Mouse (Mus musculus): ENCODE data around the gene Mlec. TPM values are rescaled to one million over a fixed set of nuclear protein-coding genes. Genes with fewer than 3 reads are reported as not detected.

Gene Mlec
- polyA plus RNA-seq, 1 experiment, result 78.6 TPM

DNA sequence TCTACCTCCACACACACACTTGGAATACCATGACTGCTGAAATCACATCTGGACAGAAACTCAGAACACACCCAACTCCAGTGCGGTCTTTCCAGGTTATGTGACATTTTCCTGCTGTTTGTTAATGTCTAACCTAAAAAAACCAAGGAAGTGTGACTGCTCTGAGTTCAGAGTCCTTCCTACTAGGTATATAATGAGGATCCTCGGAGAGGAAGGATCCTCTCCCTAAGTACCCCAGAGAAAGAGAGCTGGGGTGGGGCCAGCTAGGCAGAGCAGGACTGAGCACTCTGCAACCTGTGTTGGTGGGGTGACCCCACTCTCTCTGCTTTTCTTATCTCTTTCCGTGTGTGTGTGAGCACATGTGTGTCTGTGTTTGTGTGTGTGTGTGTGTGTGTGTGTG is 10.6 kb downstream of the Mlec start:
- TF ChIP-seq CTCF (IDR thresholded peaks at IDR 0.05; ENCODE audit: extremely low read depth, insufficient read depth, low read length) (no peak), POLR2A (IDR thresholded peaks at IDR 0.05; ENCODE audit: extremely low read depth, insufficient read depth, low read length) (no peak)
- Histone ChIP-seq H3K4me1 (ENCODE audit: control insufficient read depth, insufficient read depth, low read length) (peaks cover 14% of the 10 kb centered on the region), H3K4me3 (ENCODE audit: insufficient read depth, low read length) (no peak overlapping the region), H3K27ac (ENCODE audit: insufficient read depth, low read length) (no peak overlapping the region)

DNA sequence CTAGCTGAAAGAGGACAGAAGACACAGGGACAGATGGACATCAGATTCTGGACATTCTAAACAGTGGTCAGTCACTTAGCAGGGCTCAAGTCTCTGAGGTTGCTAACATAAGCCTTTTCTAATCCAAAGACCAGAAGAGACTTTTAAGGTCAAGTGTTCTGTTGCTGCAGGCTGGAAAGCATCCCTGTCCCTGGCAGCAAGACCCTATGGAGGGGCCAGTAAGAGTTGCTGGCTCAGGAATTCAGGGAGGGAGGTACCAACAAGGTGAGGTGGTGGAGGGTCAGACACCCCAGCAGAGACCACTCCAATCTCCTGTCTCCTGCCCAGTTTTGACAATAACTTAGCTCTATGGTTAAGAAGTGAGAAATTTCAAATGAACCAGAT is 11.2 kb downstream of the Mlec start:
- H3K4me1 ChIP-seq (ENCODE audit: control insufficient read depth, insufficient read depth, low read length), result peaks cover 14% of the 10 kb centered on the region
- TF ChIP-seq CTCF (IDR thresholded peaks at IDR 0.05; ENCODE audit: extremely low read depth, insufficient read depth, low read length), result no peak
- TF ChIP-seq POLR2A (IDR thresholded peaks at IDR 0.05; ENCODE audit: extremely low read depth, insufficient read depth, low read length), result no peak

DNA sequence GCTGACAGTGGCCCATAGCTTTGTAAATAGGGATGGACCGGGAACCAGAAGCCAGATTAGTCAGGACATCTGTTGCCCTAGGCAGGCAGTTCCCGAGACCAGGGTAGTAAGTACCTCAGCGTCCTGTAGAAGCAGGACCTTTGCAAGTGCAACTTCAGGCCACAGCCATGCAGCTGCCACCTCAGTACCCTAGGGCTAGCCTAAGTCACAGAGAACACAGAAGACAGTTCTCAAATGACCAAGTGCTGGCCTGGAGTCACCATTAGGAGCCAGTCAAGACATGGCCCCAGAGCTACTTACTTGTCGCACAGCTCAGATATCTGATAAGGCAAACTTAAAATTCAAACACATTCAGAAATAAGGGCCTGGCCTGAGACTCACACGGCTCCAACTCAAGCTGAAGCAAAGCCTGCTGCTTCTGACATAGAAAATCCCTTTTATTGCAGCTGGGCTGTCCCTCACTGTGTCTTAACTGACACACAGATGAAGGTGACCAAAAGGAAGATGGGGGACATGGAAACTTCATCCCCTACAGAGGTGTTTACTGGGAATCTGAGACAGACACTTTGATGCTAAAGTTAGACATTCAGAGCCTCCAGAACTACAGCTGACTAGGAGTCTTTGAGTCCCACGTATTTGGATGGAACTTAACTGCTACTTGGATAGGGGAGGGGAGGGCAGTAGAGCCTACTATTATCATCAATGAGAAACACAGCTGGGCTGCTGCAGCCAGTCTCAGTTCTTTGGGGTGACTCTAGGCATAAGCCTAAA is 11.8 kb downstream of the Mlec start:
- TF ChIP-seq CTCF (IDR thresholded peaks at IDR 0.05; ENCODE audit: extremely low read depth, insufficient read depth, low read length), result no peak
- no peak for TF ChIP-seq POLR2A (IDR thresholded peaks at IDR 0.05; ENCODE audit: extremely low read depth, insufficient read depth, low read length)
- H3K27ac ChIP-seq (ENCODE audit: insufficient read depth, low read length), result no peak overlapping the region

More for the DNA sequence above, 11.2 kb downstream of the Mlec start:
- no peak overlapping the region for H3K27ac ChIP-seq (ENCODE audit: insufficient read depth, low read length)
- no peak overlapping the region for H3K4me3 ChIP-seq (ENCODE audit: insufficient read depth, low read length)

DNA sequence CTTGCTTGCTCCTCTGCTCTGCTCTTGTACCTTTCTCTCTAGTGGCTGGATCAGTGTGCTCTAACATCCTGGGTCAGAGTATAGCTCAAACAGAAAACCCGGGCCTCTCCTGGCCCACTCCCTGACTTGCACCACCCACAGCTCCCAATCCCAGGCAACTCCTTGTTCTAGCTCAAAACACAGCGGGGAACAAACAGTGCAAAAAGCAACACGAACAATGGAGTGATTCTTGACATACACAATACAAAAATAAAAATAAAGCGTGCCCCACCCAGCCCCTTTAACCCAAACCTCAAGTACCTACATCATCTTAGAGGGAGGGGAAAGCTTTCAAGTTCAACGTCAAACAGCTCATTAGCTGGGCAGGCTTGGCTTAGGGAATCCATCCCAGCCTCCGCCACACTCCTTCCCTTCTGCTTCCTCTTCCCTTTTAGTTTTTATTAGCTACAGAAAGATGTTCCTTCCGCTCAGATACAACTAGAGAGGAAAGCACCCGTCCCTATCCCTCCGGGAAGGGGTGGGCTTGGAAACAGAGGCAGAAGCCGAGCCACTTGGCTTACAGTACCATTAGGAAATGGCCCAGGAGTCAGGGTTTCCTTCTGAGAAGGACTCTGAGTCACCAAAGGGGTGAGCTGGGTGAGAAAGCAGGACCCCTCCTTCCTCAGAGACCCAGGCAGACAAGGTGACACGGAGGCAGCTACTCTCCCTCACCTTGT is 12.6 kb downstream of the Mlec start:
- no peak overlapping the region for H3K4me3 ChIP-seq (ENCODE audit: insufficient read depth, low read length)
- peak overlapping the region; percentile 48; the same call in 1 of the 2 replicates for H3K27ac ChIP-seq (ENCODE audit: insufficient read depth, low read length)
- H3K4me1 ChIP-seq (ENCODE audit: control insufficient read depth, insufficient read depth, low read length), result peaks cover 14% of the 10 kb centered on the region
- TF ChIP-seq POLR2A (IDR thresholded peaks at IDR 0.05; ENCODE audit: extremely low read depth, insufficient read depth, low read length), result no peak
- TF ChIP-seq CTCF (IDR thresholded peaks at IDR 0.05; ENCODE audit: extremely low read depth, insufficient read depth, low read length), result no peak

More for the DNA sequence above, 11.8 kb downstream of the Mlec start:
- no peak overlapping the region for H3K4me3 ChIP-seq (ENCODE audit: insufficient read depth, low read length)
- H3K4me1 ChIP-seq (ENCODE audit: control insufficient read depth, insufficient read depth, low read length), result peaks cover 14% of the 10 kb centered on the region

DNA sequence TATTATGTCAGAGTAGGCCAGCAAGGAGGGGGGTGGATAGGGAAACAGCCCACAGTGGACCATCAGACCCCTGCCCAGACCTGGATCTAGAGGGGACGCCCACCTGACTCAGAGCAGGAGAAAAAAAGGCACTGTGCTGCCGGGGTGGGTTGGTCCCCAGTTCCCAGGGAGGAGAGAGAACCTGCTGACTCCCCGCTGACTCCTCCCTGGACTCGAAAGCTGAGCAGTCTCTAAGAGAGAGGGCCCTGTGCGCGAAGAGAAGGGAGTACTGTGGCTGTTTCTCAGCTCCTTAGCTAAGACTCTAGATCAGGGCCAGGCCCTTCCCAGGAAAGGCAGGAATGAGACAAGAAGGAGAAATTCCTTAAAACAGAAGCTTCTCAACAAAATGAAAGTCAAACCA is 13.5 kb downstream of the Mlec start:
- TF ChIP-seq POLR2A (IDR thresholded peaks at IDR 0.05; ENCODE audit: extremely low read depth, insufficient read depth, low read length) (no peak), CTCF (IDR thresholded peaks at IDR 0.05; ENCODE audit: extremely low read depth, insufficient read depth, low read length) (no peak)
- Histone ChIP-seq H3K4me1 (ENCODE audit: control insufficient read depth, insufficient read depth, low read length) (peaks cover 14% of the 10 kb centered on the region), H3K27ac (ENCODE audit: insufficient read depth, low read length) (peak overlapping the region; percentile 48; the same call in 1 of the 2 replicates), H3K4me3 (ENCODE audit: insufficient read depth, low read length) (no peak overlapping the region)

DNA sequence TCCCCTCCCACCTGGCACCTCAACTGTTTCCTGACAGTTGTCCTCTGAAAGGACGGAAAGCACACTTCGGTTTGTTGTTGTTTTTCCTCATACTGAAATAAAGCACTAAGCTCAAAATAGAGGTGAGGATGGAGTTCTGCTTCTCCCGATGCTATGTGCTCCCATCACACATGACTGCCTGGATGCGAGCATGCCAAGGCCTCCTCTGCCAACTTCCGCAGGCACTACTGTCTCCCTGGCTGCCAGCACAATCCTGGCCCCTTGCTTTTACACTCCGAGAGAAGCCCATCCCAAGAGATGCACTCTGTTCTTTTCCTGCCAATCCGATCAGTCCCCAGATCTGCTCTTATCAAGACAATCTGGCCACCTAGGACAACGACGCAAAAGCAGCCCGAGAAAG is 14.4 kb downstream of the Mlec start:
- TF ChIP-seq POLR2A (IDR thresholded peaks at IDR 0.05; ENCODE audit: extremely low read depth, insufficient read depth, low read length) (no peak), CTCF (IDR thresholded peaks at IDR 0.05; ENCODE audit: extremely low read depth, insufficient read depth, low read length) (no peak)
- no peak overlapping the region for H3K27ac ChIP-seq (ENCODE audit: insufficient read depth, low read length)
- H3K4me1 ChIP-seq (ENCODE audit: control insufficient read depth, insufficient read depth, low read length), result peaks cover 14% of the 10 kb centered on the region
- H3K4me3 ChIP-seq (ENCODE audit: insufficient read depth, low read length), result no peak overlapping the region

DNA sequence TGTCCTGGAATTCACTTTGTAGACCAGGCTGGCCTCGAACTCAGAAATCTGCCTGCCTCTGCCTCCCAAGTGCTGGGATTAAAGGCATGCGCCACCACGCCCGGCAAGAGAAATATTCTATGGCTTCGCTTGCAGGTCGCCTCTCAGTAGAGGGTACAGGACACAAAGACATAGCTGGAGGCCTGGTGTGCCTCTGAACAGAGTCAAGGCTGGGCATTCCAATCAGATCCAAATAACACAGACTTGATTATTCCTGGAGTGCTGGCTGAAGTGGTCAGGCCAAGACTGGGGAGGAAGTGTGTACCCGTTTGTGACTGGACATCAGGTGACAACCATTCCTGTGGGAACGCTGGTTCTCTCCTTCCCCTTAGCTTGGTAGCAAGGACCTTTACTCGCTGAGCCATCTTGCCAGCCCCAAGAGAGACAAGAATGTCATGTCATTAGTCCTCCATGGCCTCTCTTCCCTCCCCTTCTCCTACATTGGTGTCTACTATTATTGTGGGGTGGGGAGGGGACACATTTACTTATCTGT is 15.7 kb downstream of the Mlec start:
- Histone ChIP-seq H3K27ac (ENCODE audit: insufficient read depth, low read length) (no peak overlapping the region), H3K4me3 (ENCODE audit: insufficient read depth, low read length) (no peak overlapping the region), H3K4me1 (ENCODE audit: control insufficient read depth, insufficient read depth, low read length) (peaks cover 14% of the 10 kb centered on the region)
- TF ChIP-seq POLR2A (IDR thresholded peaks at IDR 0.05; ENCODE audit: extremely low read depth, insufficient read depth, low read length), result no peak
- TF ChIP-seq CTCF (IDR thresholded peaks at IDR 0.05; ENCODE audit: extremely low read depth, insufficient read depth, low read length), result no peak

DNA sequence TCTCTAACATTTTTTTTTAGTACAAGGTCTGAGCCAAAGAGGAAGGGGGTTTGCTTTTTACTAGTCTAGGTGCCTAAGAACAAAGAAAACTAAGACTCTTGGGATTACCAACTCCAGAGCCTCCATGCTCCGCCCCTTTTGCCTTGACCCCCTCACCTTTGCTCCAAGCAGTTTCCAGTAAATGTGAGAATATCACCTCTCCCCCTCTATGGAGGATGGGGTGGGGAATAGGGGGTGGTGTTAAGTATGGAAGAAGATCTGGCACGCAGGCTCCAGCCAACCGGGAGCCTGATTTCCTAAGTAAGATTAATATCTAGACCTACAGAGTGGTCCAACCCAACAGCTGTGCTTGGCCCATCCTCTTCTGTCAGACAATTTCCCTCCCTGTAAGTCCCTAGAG is 17.3 kb downstream of the Mlec start:
- H3K4me3 ChIP-seq (ENCODE audit: insufficient read depth, low read length), result no peak overlapping the region
- H3K27ac ChIP-seq (ENCODE audit: insufficient read depth, low read length), result no peak overlapping the region
- TF ChIP-seq POLR2A (IDR thresholded peaks at IDR 0.05; ENCODE audit: extremely low read depth, insufficient read depth, low read length) (no peak), CTCF (IDR thresholded peaks at IDR 0.05; ENCODE audit: extremely low read depth, insufficient read depth, low read length) (no peak)
- peaks cover 13% of the 10 kb centered on the region for H3K4me1 ChIP-seq (ENCODE audit: control insufficient read depth, insufficient read depth, low read length)

DNA sequence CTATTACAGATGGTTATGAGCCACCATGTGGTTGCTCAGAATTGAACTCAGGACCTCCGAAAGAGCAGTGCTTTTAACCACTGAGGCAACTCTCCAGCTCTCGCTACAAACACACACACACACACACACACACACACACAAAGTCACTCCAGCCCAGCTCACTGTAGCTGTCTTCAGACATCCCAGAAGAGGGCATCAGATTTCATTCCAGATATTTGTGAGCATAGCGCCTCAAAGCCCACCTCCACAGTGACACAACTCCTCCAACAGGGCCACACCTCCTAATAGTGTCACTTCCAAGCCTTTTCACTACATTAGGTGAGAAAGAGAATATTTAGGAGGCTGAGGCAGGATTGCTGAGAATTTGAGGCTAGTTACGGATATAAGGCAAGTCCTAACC is 18.9 kb downstream of the Mlec start:
- Histone ChIP-seq H3K4me3 (ENCODE audit: insufficient read depth, low read length) (no peak overlapping the region), H3K4me1 (ENCODE audit: control insufficient read depth, insufficient read depth, low read length) (peaks cover 7% of the 10 kb centered on the region), H3K27ac (ENCODE audit: insufficient read depth, low read length) (no peak overlapping the region)
- TF ChIP-seq POLR2A (IDR thresholded peaks at IDR 0.05; ENCODE audit: extremely low read depth, insufficient read depth, low read length), result no peak
- no peak for TF ChIP-seq CTCF (IDR thresholded peaks at IDR 0.05; ENCODE audit: extremely low read depth, insufficient read depth, low read length)
